Mouse (Mus musculus) hindbrain, embryonic 16.5 days (tissue): ENCODE results near the gene C1rb. TPM values are rescaled to one million over a fixed set of nuclear protein-coding genes. Genes with fewer than 3 reads are reported as not detected.
A peak's percentile ranks its signal among the peaks of the same experiment; 100 is the strongest.
"Not testable (repeated sequence)": the region's sequence is repeated elsewhere in the genome, so short reads cannot be mapped to it uniquely, and the experiment has no call there.

Source experiments
- ATAC-seq: fragments of 200-750 bp; cut with Nextera tagmentation; 2 replicates; pipeline ENCODE4 v1.8.0; 2017; ENCODE audit warnings: moderate TSS enrichment, moderate library complexity
- H3K27ac ChIP-seq: fragments of 300-500 bp; sonication (generic); 2 replicates; pipeline ENCODE4 v1.5.1; 2014; ENCODE audit warnings: low read depth, mild to moderate bottlenecking, control low read depth, low read length, moderate library complexity
- H3K27me3 ChIP-seq: fragments of 300-500 bp; sonication (generic); replicated peaks from 2 replicates; pipeline ENCODE4 v1.6.1; 2014; ENCODE audit warnings: low read length; ENCODE audit not compliant: control insufficient read depth, insufficient read depth
- H3K36me3 ChIP-seq: fragments of 300-500 bp; sonication (generic); 2 replicates; pipeline ENCODE4 v1.6.1; 2014; ENCODE audit warnings: mild to moderate bottlenecking, low read length, moderate library complexity, mixed read lengths; ENCODE audit not compliant: control insufficient read depth, insufficient read depth
- H3K4me1 ChIP-seq: fragments of 300-500 bp; sonication (generic); 2 replicates; pipeline ENCODE4 v1.6.1; 2014; ENCODE audit warnings: low read depth, low read length; ENCODE audit not compliant: control insufficient read depth, insufficient read depth
- H3K4me2 ChIP-seq: fragments of 300-500 bp; sonication (generic); 2 replicates; pipeline ENCODE4 v1.6.1; 2014; ENCODE audit warnings: mild to moderate bottlenecking, low read length, control low read depth, moderate library complexity
- H3K4me3 ChIP-seq: fragments of 300-500 bp; sonication (generic); 2 replicates; pipeline ENCODE4 v1.5.1; 2014; ENCODE audit warnings: mild to moderate bottlenecking, low read length, control low read depth, moderate library complexity
- H3K9ac ChIP-seq: fragments of 300-500 bp; sonication (generic); 2 replicates; pipeline ENCODE4 v1.6.1; 2014; ENCODE audit warnings: low read depth, mild to moderate bottlenecking, control low read depth, low read length, moderate library complexity
- H3K9me3 ChIP-seq: fragments of 300-500 bp; sonication (generic); 2 replicates; pipeline ENCODE4 v1.6.1; 2014; ENCODE audit warnings: mild to moderate bottlenecking, low read length, moderate library complexity; ENCODE audit not compliant: control insufficient read depth
- whole genome bisulfite sequencing: fragments of 180-500 bp; shearing (Covaris S2); extraction: QIAGEN DNeasy Blood & Tissue Kit; methylation state at CpG from one replicate; pipeline ENCODE4 v1.1.7; 2014; 5-methylcytosine and 5-hydroxymethylcytosine counted together
- polyA plus RNA-seq: library from polyadenylated mRNA; unstranded; fragments of >200 nt; fragmentation: Nextera tagmentation; extraction: Ambion mirVana; gene quantifications from 2 replicates; pipeline ENCODE4 v1.2.1, GENCODE M21; 2015

Gene C1rb
- 0.09 TPM in 1 of 2 replicates, not detected in the other for polyA plus RNA-seq

DNA sequence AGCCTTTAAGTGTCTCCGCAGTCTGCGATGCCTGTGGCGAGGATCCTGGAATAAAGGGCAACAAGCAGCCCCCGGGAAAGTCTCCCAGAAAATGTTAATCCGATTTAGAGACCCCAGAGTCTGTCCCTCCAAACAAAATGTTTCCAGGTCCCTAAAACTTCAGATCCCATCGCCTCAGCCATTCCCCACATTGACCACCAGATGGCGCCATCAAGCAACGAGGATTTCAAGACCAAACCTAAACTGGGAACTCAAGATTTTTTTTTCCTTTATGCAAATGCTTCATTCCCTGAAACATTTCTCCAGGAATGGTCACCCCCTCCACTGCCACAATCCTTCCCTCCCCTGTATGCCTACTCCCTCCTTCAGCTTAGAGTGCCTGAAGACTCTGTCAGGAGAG, at the start of gene C1rb:
TSS of gene C1rb (plus strand) at position 269 of the 400 bp plus-strand sequence.
- 7% methylated on average over 8 of the region's 8 CpGs for WGBS
- Histone ChIP-seq H3K27ac (no peak within 1 kb of the TSS), H3K4me3 (no peak within 1 kb of the TSS), H3K36me3 (no peaks in the 10 kb centered on the region), H3K9me3 (no peaks in the 10 kb centered on the region), H3K4me1 (no peaks in the 10 kb centered on the region), H3K9ac (no peak within 1 kb of the TSS), H3K27me3 (no peaks in the 10 kb centered on the region), H3K4me2 (peak within 1 kb of the TSS; percentile 6; the same call in 1 of the 2 replicates)
- ATAC-seq: no peak

DNA sequence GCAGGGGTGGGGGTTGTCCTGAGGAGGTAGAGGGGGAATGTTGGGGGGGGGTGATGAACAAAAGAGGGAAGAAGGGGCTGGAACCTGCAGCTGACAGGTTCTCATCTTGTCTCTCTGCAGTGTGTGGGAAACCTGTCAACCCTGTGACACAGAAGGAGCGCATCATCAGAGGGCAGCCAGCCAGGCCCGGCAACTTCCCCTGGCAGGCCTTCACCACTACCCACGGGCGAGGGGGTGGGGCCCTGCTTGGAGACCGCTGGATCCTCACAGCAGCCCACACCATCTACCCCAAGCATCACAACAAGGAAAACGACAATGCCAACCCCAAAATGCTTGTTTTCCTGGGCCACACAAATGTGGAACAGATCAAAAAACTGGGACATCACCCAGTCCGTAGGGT, 48.0 kb upstream of the C1rb start:
- H3K9ac ChIP-seq, ATAC-seq, H3K27ac ChIP-seq, H3K9me3 ChIP-seq, H3K36me3 ChIP-seq, H3K4me3 ChIP-seq, H3K27me3 ChIP-seq, H3K4me2 ChIP-seq, H3K4me1 ChIP-seq: not testable (repeated sequence)
- 71% methylated on average over 7 of the region's 7 CpGs for WGBS

DNA sequence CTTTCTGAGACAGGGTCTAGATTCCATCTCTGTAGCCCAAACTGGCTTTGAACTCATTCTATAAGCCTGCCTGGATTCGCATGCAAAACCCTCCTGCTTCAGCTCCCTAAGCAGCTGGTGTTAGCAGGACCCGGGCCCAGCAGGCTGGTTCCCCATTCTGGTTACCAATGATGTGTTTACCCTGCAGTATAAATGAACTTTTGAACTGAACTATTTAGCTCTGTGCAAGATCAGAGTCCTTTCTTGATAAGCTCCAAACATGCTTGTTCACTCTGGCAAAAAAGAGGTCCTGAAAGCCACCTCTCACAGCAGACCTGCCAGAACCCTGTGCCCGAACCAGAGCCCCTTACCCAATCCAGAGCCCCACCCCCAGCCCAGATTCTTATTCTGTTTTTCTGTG, 42.2 kb upstream of the C1rb start:
- H3K9me3 ChIP-seq: no peaks in the 10 kb centered on the region
- H3K4me2 ChIP-seq: no peak overlapping the region
- WGBS: 86% methylated on average over 3 of the region's 3 CpGs
- no peak overlapping the region for H3K4me3 ChIP-seq
- no peaks in the 10 kb centered on the region for H3K36me3 ChIP-seq
- H3K27ac ChIP-seq: no peak overlapping the region
- H3K9ac ChIP-seq: no peak overlapping the region
- no peak for ATAC-seq
- H3K4me1 ChIP-seq: no peaks in the 10 kb centered on the region
- no peaks in the 10 kb centered on the region for H3K27me3 ChIP-seq

DNA sequence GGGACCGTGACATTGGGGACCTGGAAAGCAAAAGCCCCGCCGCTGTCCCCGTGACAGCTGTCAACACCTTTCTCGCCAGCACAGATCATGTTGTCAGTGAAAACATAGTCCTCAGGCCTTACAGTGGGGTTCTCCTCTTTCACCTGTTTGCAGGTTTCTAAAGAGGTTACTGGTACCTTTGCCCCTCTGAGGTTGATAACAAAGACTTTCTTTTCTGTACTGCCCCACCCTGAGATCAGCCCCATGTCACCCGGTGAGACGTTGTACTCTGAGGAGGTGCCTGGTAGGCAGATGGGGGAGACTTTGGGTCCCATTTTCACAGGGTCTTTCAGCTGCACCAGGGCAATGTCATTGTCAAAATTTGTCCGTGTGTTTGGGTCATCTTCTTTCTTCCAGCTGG, 39.0 kb upstream of the C1rb start:
- WGBS: 89% methylated on average over 8 of the region's 8 CpGs
- H3K4me1 ChIP-seq: no peaks in the 10 kb centered on the region
- ATAC-seq: no peak
- H3K4me2 ChIP-seq: no peak overlapping the region
- no peak overlapping the region for H3K9ac ChIP-seq
- no peak overlapping the region for H3K4me3 ChIP-seq
- no peaks in the 10 kb centered on the region for H3K27me3 ChIP-seq
- H3K27ac ChIP-seq: no peak overlapping the region
- H3K9me3 ChIP-seq: no peaks in the 10 kb centered on the region
- H3K36me3 ChIP-seq: no peaks in the 10 kb centered on the region

DNA sequence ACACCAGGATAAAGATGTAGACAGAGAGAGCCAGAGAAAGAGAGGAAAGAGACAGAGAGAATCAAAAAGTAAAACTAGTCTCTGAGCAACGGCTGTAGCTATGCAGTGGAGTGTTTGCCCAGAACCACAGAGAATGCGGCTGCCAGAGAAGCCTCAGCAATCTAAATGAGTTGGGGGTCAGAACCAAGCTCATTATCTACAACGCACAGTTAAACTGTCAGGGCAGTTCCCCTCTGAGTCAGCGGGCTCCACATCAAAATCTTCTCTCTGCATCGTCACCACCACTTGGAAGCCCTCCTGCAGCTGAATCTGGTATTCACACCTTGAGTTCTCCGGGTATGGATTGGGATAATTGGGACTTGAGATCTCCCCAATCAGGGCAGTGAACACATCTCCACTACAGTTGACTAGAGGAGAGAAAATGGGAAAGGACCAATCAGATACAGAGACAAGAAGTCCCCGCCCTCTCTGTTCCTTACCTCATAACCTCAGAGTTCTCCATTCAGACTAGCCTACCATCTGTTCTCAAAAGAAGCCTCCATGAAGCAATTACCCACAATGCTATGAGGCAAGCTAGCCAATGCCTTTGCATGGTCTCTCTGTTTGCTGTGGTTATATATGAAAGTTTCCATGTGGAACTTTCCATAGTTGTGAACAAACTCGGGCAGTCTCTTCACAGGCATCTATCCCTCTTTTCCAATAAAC, 33.8 kb upstream of the C1rb start:
- H3K4me1 ChIP-seq, H3K27ac ChIP-seq, H3K36me3 ChIP-seq, H3K4me3 ChIP-seq, H3K4me2 ChIP-seq, ATAC-seq, H3K9me3 ChIP-seq, H3K9ac ChIP-seq, H3K27me3 ChIP-seq: not testable (repeated sequence)
- 85% methylated on average over 8 of the region's 8 CpGs for WGBS

DNA sequence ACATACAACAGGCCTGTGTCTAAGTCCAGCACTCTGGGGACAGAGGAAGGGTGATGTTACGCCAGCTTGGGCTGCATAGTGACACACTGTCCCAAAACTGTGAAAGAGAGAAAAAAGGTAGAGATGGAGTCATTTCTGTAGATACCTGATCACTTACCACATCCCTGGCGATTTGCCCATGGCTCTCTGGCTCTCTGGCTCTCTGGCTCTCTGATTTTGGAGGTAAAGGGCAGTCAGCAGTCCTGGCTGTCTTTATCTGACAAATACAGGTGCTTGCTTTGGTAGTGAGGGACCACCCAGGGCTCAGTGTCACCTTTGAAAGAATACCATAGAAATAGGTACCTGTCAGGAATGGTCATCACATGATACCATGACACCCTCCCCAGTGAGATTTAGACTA, 28.9 kb upstream of the C1rb start:
- not testable (repeated sequence) for H3K9me3 ChIP-seq, H3K4me3 ChIP-seq, ATAC-seq, H3K9ac ChIP-seq, H3K4me1 ChIP-seq, H3K4me2 ChIP-seq, H3K27me3 ChIP-seq, H3K36me3 ChIP-seq, H3K27ac ChIP-seq
- 86% methylated on average over 2 of the region's 2 CpGs for WGBS

DNA sequence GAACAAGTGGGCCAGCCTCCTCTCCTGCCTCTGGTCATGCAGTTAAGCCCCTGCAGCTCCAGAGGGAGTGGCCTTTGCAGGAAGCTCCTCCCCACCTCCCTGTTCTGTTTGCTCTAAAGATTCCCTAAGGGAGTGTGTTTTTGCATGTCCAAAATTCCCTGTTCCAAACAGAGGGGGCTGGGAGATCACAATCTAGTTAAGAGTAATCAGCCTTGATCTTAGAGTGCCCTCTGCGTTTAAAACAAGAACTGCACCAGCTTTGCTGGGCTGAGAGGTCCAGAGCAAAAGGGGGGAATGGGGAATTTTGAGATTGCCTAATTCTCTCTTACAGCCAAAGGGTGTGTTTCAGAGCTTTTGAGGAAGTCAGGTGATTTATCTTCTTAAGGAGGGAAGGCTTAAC, 27.8 kb upstream of the C1rb start, which contains the start of gene C1s1:
TSS of gene C1s1 (minus strand) at position 76 of the 400 bp plus-strand sequence.
- H3K9me3 ChIP-seq, H3K4me2 ChIP-seq, H3K27me3 ChIP-seq, H3K9ac ChIP-seq, H3K4me1 ChIP-seq, H3K36me3 ChIP-seq, H3K27ac ChIP-seq, ATAC-seq, H3K4me3 ChIP-seq: not testable (repeated sequence)
- 4% methylated on average over 1 of the region's 1 CpGs for WGBS

DNA sequence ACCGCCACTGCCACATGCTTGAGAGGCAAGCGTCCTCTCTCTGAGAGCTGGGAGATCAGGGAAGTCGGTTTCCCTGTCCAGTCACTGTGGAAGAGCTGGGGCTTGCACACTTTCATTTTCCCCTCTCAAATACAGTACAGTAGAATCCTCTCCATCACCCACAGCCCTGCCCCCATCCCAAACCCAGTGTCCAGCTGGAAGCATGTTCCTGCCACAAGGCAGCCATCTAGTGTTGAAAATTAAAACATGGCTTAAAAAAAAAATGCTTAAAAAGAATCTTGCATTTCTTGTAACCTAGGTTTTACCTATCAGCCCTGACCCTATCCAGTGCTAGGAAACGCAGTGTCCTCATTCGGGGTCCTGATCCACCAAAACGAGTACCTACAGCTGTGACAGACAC, 25.6 kb upstream of the C1rb start:
- WGBS: 87% methylated on average over 5 of the region's 6 CpGs
- no peak for ATAC-seq
- no peaks in the 10 kb centered on the region for H3K9me3 ChIP-seq

DNA sequence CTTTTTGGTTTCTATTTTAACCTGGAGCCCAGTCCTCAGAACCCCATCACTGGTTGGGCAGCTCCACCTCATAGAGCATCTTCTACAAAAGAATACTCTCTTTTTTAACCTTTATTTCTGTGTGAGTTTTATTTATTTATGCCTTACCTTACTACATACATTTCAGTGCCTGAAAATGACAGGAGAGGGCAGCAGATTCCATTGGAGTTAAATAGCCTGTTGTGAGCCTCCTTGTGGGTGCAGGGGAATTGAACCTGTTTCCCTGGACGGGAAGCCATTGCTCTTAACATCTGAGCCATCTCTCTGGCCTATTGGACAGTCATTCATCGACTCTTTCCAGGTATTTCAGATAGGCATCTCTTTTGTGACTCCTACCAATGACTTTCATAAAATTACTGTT, 24.7 kb upstream of the C1rb start:
- ATAC-seq: no peak
- Histone ChIP-seq H3K4me3 (no peak overlapping the region), H3K36me3 (no peaks in the 10 kb centered on the region), H3K27ac (no peak overlapping the region), H3K9ac (no peak overlapping the region), H3K9me3 (0 out of 2 replicates have a peak, but pooled peaks cover 2% of the 10 kb centered on the region), H3K4me1 (no peaks in the 10 kb centered on the region), H3K27me3 (no peaks in the 10 kb centered on the region), H3K4me2 (no peak overlapping the region)
- 89% methylated on average over 2 of the region's 2 CpGs for WGBS

More for the DNA sequence above, 25.6 kb upstream of the C1rb start:
- no peaks in the 10 kb centered on the region for H3K36me3 ChIP-seq
- no peak overlapping the region for H3K9ac ChIP-seq
- H3K4me1 ChIP-seq: no peaks in the 10 kb centered on the region
- no peak overlapping the region for H3K4me2 ChIP-seq
- H3K4me3 ChIP-seq: no peak overlapping the region
- no peak overlapping the region for H3K27ac ChIP-seq
- no peaks in the 10 kb centered on the region for H3K27me3 ChIP-seq
